Mouse (Mus musculus) forebrain, embryonic 15.5 days (tissue): ENCODE results near the gene Vmn1r78. TPM values are rescaled to one million over a fixed set of nuclear protein-coding genes. Genes with fewer than 3 reads are reported as not detected.
"Not testable (repeated sequence)": the region's sequence is repeated elsewhere in the genome, so short reads cannot be mapped to it uniquely, and the experiment has no call there.

Experiments
- ATAC-seq: fragments of 200-750 bp; cut with Nextera tagmentation; replicated peaks from 2 replicates; pipeline ENCODE4 v1.8.0; 2017; ENCODE audit warnings: mild to moderate bottlenecking, moderate TSS enrichment, moderate library complexity
- H3K27ac ChIP-seq: fragments of 300-500 bp; sonication (generic); replicated peaks from 2 replicates; pipeline ENCODE4 v1.5.1; 2015; ENCODE audit warnings: mild to moderate bottlenecking, inconsistent platforms
- H3K27me3 ChIP-seq: fragments of 300-500 bp; sonication (generic); 2 replicates; pipeline ENCODE4 v1.6.1; 2015; ENCODE audit warnings: inconsistent platforms
- H3K36me3 ChIP-seq: fragments of 300-500 bp; sonication (generic); 2 replicates; pipeline ENCODE4 v1.6.1; 2015; ENCODE audit warnings: mild to moderate bottlenecking, inconsistent platforms
- H3K4me1 ChIP-seq: fragments of 300-500 bp; sonication (generic); 2 replicates; pipeline ENCODE4 v1.6.1; 2015; ENCODE audit warnings: inconsistent platforms
- H3K4me2 ChIP-seq: fragments of 300-500 bp; sonication (generic); replicated peaks from 2 replicates; pipeline ENCODE4 v1.6.1; 2015; ENCODE audit warnings: mild to moderate bottlenecking, inconsistent platforms
- H3K4me3 ChIP-seq: fragments of 300-500 bp; sonication (generic); 2 replicates; pipeline ENCODE4 v1.5.1; 2015; ENCODE audit warnings: mild to moderate bottlenecking, inconsistent platforms
- H3K9ac ChIP-seq: fragments of 300-500 bp; sonication (generic); replicated peaks from 2 replicates; pipeline ENCODE4 v1.6.1; 2015; ENCODE audit warnings: mild to moderate bottlenecking, inconsistent platforms
- H3K9me3 ChIP-seq: fragments of 300-500 bp; sonication (generic); 2 replicates; pipeline ENCODE4 v1.6.1; 2016; ENCODE audit warnings: inconsistent platforms
- WGBS: fragments of 180-500 bp; shearing (Covaris S2); methylation state at CpG from one replicate; pipeline ENCODE4 v1.1.7; 2015; ENCODE audit warnings: mixed read lengths; 5-methylcytosine and 5-hydroxymethylcytosine counted together
- polyA plus RNA-seq: library from polyadenylated mRNA; unstranded; fragments of >200 nt; fragmentation: Nextera tagmentation; extraction: Ambion mirVana; gene quantifications from 2 replicates; pipeline ENCODE4 v1.2.1, GENCODE M21; 2015

Vmn1r78 gene
- polyA plus RNA-seq, result not detected in 2 replicates

DNA sequence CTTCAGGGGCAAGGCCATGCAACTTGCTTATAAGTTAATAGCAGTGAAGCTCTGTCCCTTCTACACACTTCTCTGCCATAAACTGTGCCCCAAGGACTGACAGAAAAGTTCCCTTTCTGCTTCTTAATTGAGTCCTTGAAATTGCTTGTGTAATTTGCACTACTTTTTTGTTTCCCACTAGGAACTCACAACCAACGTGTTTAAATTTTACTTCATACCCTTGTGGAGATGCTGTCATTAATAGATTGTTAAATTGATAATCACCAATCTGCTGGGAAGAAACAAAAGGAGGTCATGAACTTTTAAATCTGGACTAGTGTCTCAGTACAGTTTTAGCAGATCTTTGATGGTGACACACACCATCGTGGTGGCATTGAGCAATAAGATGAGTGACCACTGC lies at the start of gene Vmn1r78:
Vmn1r78 (plus strand) TSS at position 301 of the 400 bp plus-strand sequence.
- no peaks in the 10 kb centered on the region for H3K27me3 ChIP-seq
- H3K4me3 ChIP-seq, result no peak within 1 kb of the TSS
- WGBS, result 69% methylated on average over 2 of the region's 2 CpGs
- H3K4me2 ChIP-seq, result no peak within 1 kb of the TSS
- H3K9me3 ChIP-seq, result peaks cover 3% of the 10 kb centered on the region; the same call in 1 of the 2 replicates
- no peaks in the 10 kb centered on the region for H3K36me3 ChIP-seq
- no peaks in the 10 kb centered on the region for H3K4me1 ChIP-seq
- no peak for ATAC-seq
- H3K9ac ChIP-seq, result no peak within 1 kb of the TSS
- no peak within 1 kb of the TSS for H3K27ac ChIP-seq

DNA sequence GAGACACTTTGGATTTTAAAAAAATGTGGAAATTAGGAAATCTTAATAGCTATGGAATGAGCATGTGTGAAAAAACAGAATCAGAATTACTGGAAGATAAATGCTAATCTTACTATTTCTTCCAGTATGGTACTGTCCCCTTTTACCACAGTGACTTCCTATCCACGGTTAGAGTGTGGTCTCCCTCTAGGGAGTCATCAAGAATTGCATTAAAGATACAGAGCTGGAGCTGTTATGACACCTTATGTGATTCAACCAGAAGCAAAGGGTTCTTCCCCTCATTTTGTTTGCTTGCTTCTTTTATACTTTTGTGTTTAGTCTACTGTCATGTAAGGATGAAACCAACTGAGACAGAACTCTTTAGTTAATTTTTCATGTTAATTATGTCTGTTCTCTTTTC lies 6.4 kb downstream of the Vmn1r78 start:
- not testable (repeated sequence) for H3K27me3 ChIP-seq, H3K4me1 ChIP-seq, ATAC-seq, H3K4me2 ChIP-seq, H3K4me3 ChIP-seq, H3K9ac ChIP-seq, H3K9me3 ChIP-seq, H3K27ac ChIP-seq, H3K36me3 ChIP-seq
- WGBS, result 50% methylated on average over 1 of the region's 1 CpGs

DNA sequence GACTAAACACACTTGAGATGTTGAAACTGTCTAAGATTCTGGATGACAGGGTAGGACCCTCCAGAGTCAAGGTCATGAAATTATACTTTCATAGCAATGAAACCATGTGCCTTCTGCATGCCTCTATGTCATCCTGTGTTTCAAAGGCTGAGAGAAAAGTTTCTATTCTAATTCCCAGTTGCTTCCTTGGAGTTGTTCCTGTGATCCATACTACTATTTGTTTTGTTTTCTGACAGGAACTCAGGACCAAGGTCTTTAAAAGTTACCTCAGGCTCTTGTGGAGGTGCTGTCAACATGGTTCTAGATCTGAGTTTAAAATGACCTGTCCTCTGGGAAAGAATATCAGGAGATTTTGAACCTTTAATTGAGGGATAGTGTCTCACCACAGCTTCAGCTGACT lies 20.9 kb downstream of the Vmn1r78 start, which contains the start of gene Vmn1r79:
Vmn1r79 (plus strand) TSS at position 301 of the 400 bp plus-strand sequence.
- H3K27ac ChIP-seq, H3K4me2 ChIP-seq, H3K4me3 ChIP-seq, H3K9ac ChIP-seq, ATAC-seq, H3K36me3 ChIP-seq, H3K27me3 ChIP-seq, H3K9me3 ChIP-seq, H3K4me1 ChIP-seq: not testable (repeated sequence)

DNA sequence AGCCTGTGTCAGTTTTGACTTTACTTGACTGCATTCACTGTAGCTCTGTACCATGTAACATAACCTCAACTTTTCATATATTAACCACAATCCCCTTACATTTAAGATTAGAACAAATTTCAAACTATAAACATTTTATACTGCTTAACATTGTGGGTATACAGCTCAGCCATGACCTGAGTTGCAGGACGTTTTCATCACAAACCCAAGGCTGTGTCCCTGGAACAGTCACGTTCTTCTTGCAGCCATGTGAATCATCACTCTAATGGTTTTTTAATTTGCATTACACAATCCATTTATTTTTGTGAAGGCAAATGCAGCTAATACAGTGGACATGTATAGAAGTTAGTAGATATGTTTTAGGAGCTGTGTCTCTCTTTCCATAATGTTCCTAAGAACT lies 22.9 kb downstream of the Vmn1r78 start:
- H3K9ac ChIP-seq, H3K27ac ChIP-seq, ATAC-seq, H3K4me3 ChIP-seq, H3K4me1 ChIP-seq, H3K36me3 ChIP-seq, H3K4me2 ChIP-seq, H3K9me3 ChIP-seq, H3K27me3 ChIP-seq: not testable (repeated sequence)
- WGBS, result 63% methylated on average over 2 of the region's 2 CpGs

DNA sequence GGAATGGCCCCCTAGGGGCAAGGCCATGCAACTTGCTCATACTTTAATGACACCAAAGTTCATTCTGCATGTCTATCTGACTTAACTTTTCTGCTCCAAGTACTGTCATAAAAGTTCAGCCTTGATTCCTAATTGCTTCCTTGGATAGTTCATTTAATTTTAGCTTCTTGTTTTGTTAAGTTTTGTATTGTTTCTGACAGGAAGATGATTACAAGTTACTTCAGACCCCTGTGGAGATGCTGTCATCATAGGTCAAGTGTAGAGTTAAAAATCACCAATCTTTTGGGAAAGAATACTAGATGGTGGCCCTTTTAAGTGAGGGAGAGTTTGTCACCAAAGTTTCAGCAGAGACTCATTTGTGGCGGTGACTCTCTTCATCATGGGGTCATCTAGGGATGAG lies 38.9 kb downstream of the Vmn1r78 start, which contains the start of gene Vmn1r80:
Vmn1r80 (plus strand) TSS at position 301 of the 400 bp plus-strand sequence.
- ATAC-seq, result no peak
- H3K27ac ChIP-seq, result no peak within 1 kb of the TSS
- 88% methylated on average over 1 of the region's 1 CpGs for WGBS
- no peaks in the 10 kb centered on the region for H3K36me3 ChIP-seq
- H3K9ac ChIP-seq, result no peak within 1 kb of the TSS
- no peaks in the 10 kb centered on the region for H3K4me1 ChIP-seq
- H3K27me3 ChIP-seq, result no peaks in the 10 kb centered on the region
- no peak within 1 kb of the TSS for H3K4me3 ChIP-seq
- H3K4me2 ChIP-seq, result no peak within 1 kb of the TSS
- H3K9me3 ChIP-seq, result no peaks in the 10 kb centered on the region

DNA sequence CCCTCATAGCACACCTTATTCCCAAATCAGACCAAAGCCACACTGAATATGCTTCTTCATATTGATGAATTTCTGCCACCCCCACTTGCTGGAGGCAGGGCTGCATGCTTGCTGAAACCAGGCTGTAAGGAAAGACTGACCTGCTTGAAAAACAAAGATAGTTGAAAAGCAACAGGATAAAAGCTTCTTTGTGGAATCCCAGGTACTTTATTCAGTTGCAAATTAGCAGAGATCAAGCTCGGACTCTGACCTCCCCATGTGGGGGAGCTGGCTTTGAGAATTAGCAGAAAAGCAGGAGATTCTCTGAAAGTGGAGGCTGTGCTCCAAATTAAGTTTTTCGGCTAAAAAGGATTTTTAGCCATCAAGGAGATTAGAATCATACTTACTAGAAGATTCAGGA lies 54.1 kb downstream of the Vmn1r78 start:
- Histone ChIP-seq H3K9me3 (0 out of 2 replicates have a peak, but pooled peaks cover 5% of the 10 kb centered on the region), H3K36me3 (no peaks in the 10 kb centered on the region), H3K27ac (no peak overlapping the region), H3K27me3 (no peaks in the 10 kb centered on the region), H3K9ac (no peak overlapping the region), H3K4me1 (no peaks in the 10 kb centered on the region), H3K4me3 (no peak overlapping the region), H3K4me2 (no peak overlapping the region)
- WGBS, result 50% methylated on average over 2 of the region's 2 CpGs
- ATAC-seq, result no peak

Other genes with a start within 250 kb of the Vmn1r78 start
- not detected in 2 replicates for gene Vmn1r76, start 212.0 kb upstream of the Vmn1r78 start, polyA plus RNA-seq
- gene Vmn1r77, start 113.5 kb upstream of the Vmn1r78 start, polyA plus RNA-seq, result not detected in 2 replicates
- not detected in 2 replicates for gene Vmn1r79, start 21.0 kb downstream of the Vmn1r78 start, polyA plus RNA-seq
- not detected in 2 replicates for gene Vmn1r80, start 39.0 kb downstream of the Vmn1r78 start, polyA plus RNA-seq
- not detected in 2 replicates for gene Vmn1r81, start 118.0 kb downstream of the Vmn1r78 start, polyA plus RNA-seq
- gene Vmn1r82, start 150.2 kb downstream of the Vmn1r78 start, polyA plus RNA-seq, result not detected in 2 replicates
- gene Vmn1r83, start 179.2 kb downstream of the Vmn1r78 start, polyA plus RNA-seq, result not detected in 2 replicates
- not detected in 2 replicates for gene Vmn1r84, start 219.0 kb downstream of the Vmn1r78 start, polyA plus RNA-seq